Mouse (Mus musculus) embryonic facial prominence, embryonic 14.5 days (tissue): ENCODE measurements around the gene Dst. TPM values are rescaled to one million over a fixed set of nuclear protein-coding genes. Genes with fewer than 3 reads are reported as not detected.
A peak's percentile ranks its signal among the peaks of the same experiment; 100 is the strongest.

Experiments
- ATAC-seq: fragments of 200-750 bp; cut with Nextera tagmentation; 2 replicates; pipeline ENCODE4 v1.8.0; 2017; ENCODE audit warnings: low read depth, moderate number of reproducible peaks, moderate TSS enrichment
- DNase-seq: peaks from one replicate; pipeline ENCODE4 v3.0.0-alpha.2; 2015; ENCODE audit warnings: low spot score
- H3K27ac ChIP-seq: fragments of 300-500 bp; sonication (generic); replicated peaks from 2 replicates; pipeline ENCODE4 v1.5.1; 2014; ENCODE audit warnings: low read depth, mild to moderate bottlenecking, low read length, moderate library complexity
- H3K27me3 ChIP-seq: fragments of 300-500 bp; sonication (generic); replicated peaks from 2 replicates; pipeline ENCODE4 v1.6.1; 2014; ENCODE audit warnings: low read length; ENCODE audit not compliant: control insufficient read depth, insufficient read depth
- H3K36me3 ChIP-seq: fragments of 300-500 bp; sonication (generic); 2 replicates; pipeline ENCODE4 v1.6.1; 2014; ENCODE audit warnings: low read length, mixed read lengths; ENCODE audit not compliant: control insufficient read depth, insufficient read depth
- H3K4me1 ChIP-seq: fragments of 300-500 bp; sonication (generic); 2 replicates; pipeline ENCODE4 v1.6.1; 2014; ENCODE audit warnings: antibody characterized with exemption, low read length; ENCODE audit not compliant: control insufficient read depth, insufficient read depth
- H3K4me2 ChIP-seq: fragments of 300-500 bp; sonication (generic); 2 replicates; pipeline ENCODE4 v1.6.1; 2014; ENCODE audit warnings: low read depth, mild to moderate bottlenecking, low read length, moderate library complexity, mixed read lengths
- H3K4me3 ChIP-seq: fragments of 300-500 bp; sonication (generic); 2 replicates; pipeline ENCODE4 v1.5.1; 2014; ENCODE audit warnings: low read depth, mild to moderate bottlenecking, low read length
- H3K9ac ChIP-seq: fragments of 300-500 bp; sonication (generic); 2 replicates; pipeline ENCODE4 v1.6.1; 2014; ENCODE audit warnings: low read depth, mild to moderate bottlenecking, low read length, moderate library complexity, mixed read lengths
- H3K9me3 ChIP-seq: fragments of 300-500 bp; sonication (generic); 2 replicates; pipeline ENCODE4 v1.6.1; 2016; ENCODE audit warnings: low read length; ENCODE audit not compliant: control insufficient read depth
- WGBS: fragments of 180-500 bp; shearing (Covaris S2); extraction: QIAGEN DNeasy Blood & Tissue Kit; methylation state at CpG from one replicate; pipeline ENCODE4 v1.1.7; 2014; 5-methylcytosine and 5-hydroxymethylcytosine counted together
- polyA plus RNA-seq: library from polyadenylated mRNA; unstranded; fragments of >200 nt; fragmentation: Nextera tagmentation; extraction: Ambion mirVana; gene quantifications from 2 replicates; pipeline ENCODE4 v1.2.1, GENCODE M21; 2014

Gene Dst
- polyA plus RNA-seq, 1 experiment from 2014 or later, result 39.5 TPM

DNA sequence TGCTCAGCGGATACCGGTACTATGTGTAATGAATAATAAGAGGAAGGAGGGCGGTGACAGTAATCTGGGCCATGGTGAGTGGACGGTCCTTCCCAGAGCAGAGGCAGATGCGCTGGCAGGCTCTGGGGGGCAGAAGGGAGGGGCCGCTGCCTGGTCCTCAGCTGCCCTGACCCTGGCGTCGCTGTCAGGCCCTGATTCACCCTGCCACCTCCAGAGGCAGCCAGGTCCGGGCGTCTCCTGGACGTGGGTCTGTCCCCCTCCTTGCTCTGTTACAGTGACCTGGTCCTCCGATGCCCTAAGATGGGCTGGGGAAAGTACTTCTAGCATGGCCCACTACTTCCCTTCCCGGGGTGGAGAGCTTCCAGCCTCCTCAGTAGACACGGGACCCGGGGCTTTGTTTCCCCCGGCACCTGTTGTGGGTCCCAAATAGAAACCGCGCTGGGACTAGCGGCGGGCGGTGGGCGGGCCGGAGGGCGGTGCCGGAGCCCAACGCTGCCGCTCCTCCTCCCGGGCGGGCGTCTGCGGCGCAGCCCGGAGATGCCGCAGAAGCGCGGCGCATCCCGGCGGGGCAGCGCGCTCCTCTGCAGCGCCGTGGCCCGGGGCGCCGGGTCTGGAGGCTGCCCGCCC, 103.1 kb downstream of the Dst start:
- no peak overlapping the region; the same call in 1 of the 2 replicates for H3K27ac ChIP-seq
- DNase-seq (peak; percentile 79), ATAC-seq (peak; percentile 85)
- peak overlapping the region; percentile 79 for H3K9ac ChIP-seq
- H3K36me3 ChIP-seq, result no peaks in the 10 kb centered on the region
- peaks cover 16% of the 10 kb centered on the region for H3K4me1 ChIP-seq
- 3% methylated on average over 19 of the region's 47 CpGs for WGBS
- H3K4me2 ChIP-seq, result peak overlapping the region; percentile 97
- no peaks in the 10 kb centered on the region for H3K9me3 ChIP-seq
- peak overlapping the region; percentile 76 for H3K4me3 ChIP-seq
- H3K27me3 ChIP-seq, result no peaks in the 10 kb centered on the region

DNA sequence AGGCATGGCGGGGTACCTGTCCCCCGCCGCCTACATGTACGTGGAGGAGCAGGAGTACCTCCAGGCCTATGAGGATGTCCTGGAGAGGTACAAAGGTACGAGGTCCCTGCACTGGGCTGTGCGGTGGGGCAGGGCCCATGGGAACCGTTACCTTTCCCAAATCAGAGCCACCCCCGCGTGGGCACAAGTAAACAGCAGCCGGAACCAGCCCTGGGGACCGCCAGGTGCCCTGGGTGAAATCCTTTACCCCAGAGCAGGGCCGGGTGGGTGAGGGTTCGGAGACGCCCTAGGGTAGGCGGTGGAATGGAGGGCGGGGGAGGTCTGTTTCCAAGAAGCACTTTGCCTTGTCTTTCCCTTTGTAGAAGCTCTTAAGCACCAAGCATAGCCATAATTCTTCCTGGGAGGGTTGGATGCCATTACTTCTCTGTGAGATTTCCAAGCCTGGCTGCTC, 103.8 kb downstream of the Dst start:
- WGBS, result 1% methylated on average over 15 of the region's 16 CpGs
- no peak overlapping the region; the same call in 1 of the 2 replicates for H3K27ac ChIP-seq

DNA sequence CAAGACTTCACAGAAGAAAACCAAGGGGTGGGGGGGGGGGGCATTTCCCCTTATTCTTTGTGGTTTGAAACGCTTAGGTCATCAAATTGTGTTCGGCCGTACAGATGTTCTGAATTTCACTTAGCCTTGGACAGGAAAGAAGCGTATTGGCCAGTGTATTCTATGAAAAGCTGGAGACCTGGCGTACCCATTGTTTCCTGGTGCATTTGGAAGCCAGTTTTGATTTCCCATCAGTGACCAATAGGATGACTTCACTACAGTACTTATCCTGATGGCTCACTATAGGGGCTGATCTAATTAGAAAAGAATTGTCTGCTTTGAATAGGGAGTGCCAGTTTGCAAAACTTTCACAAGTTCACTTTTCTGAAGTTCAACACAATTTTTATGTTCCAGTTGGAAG, 105.5 kb downstream of the Dst start:
- Histone ChIP-seq H3K27me3 (no peaks in the 10 kb centered on the region), H3K9me3 (no peaks in the 10 kb centered on the region), H3K4me2 (peak overlapping the region; percentile 18; the same call in 1 of the 2 replicates), H3K27ac (no peak overlapping the region), H3K4me3 (no peak overlapping the region), H3K36me3 (no peaks in the 10 kb centered on the region), H3K4me1 (peaks cover 12% of the 10 kb centered on the region; the same call in 1 of the 2 replicates), H3K9ac (no peak overlapping the region)
- DNase-seq (no peak), ATAC-seq (no peak)
- 51% methylated on average over 5 of the region's 5 CpGs for WGBS

More for the DNA sequence above, 103.8 kb downstream of the Dst start:
- no peaks in the 10 kb centered on the region for H3K9me3 ChIP-seq
- no peak for DNase-seq
- peak; percentile 41; the same call in 1 of the 2 replicates for ATAC-seq
- H3K4me3 ChIP-seq, result peak overlapping the region; percentile 76
- no peaks in the 10 kb centered on the region for H3K27me3 ChIP-seq
- peaks cover 19% of the 10 kb centered on the region for H3K4me1 ChIP-seq
- H3K4me2 ChIP-seq, result peak overlapping the region; percentile 97
- peak overlapping the region; percentile 79 for H3K9ac ChIP-seq
- no peaks in the 10 kb centered on the region for H3K36me3 ChIP-seq

DNA sequence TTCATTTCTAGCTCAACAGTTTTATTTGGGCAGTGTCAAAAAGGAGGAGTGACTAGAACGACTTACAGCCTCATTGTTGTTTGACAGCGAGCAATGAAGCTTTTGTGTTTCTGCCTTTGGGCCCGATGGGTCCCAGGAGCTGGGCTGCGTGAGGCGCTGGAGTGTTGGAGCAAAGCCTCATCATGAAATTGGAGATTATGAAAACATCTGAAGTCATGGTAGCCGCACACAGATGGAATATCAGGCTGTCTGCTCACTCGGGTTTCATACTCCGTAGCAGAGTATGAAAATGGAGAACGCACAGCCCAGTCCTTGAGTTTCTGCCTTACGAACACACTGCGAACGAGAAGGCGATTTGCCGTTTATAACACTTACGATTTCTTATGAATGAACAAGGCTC, 108.8 kb downstream of the Dst start:
- Histone ChIP-seq H3K4me1 (peaks cover 23% of the 10 kb centered on the region), H3K4me2 (peak overlapping the region; percentile 31; the same call in 1 of the 2 replicates), H3K9ac (no peak overlapping the region), H3K4me3 (no peak overlapping the region), H3K36me3 (no peaks in the 10 kb centered on the region), H3K9me3 (no peaks in the 10 kb centered on the region), H3K27ac (no peak overlapping the region; the same call in 1 of the 2 replicates), H3K27me3 (no peaks in the 10 kb centered on the region)
- DNase-seq (peak; percentile 62), ATAC-seq (peak; percentile 48; the same call in 1 of the 2 replicates)
- 56% methylated on average over 15 of the region's 15 CpGs for WGBS

GRCm38 (mm10) chr1:34017323-34017722, 109.3 kb downstream of the Dst start:
- Histone ChIP-seq H3K9ac (no peak overlapping the region), H3K4me3 (no peak overlapping the region), H3K4me2 (no peak overlapping the region), H3K27me3 (no peaks in the 10 kb centered on the region), H3K4me1 (peaks cover 19% of the 10 kb centered on the region), H3K36me3 (no peaks in the 10 kb centered on the region), H3K9me3 (no peaks in the 10 kb centered on the region), H3K27ac (no peak overlapping the region; the same call in 1 of the 2 replicates)
- DNase-seq (no peak), ATAC-seq (no peak)
- WGBS, result 86% methylated on average over 4 of the region's 4 CpGs

DNA sequence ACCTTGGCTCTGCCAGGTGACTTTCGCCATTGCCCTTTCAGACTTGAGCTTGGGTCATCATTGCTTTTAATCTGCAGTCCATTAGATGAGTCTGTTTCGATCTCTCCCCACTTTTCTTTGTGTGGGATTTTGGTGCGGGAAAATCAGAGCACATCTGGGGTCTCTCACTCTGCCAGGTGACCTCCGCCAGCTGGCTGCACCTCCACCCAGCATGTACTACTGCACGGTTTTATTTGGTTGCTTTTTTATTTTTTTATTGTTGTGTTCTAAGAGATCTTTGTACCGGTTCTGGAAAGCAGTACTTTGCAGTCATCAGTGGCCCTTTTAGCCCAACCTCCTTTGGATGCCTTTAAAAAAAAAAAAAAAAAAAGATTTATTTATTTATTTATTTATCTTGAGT, 112.6 kb downstream of the Dst start:
- 62% methylated on average over 6 of the region's 6 CpGs for WGBS
- Histone ChIP-seq H3K4me1 (peaks cover 18% of the 10 kb centered on the region), H3K9me3 (no peaks in the 10 kb centered on the region), H3K27me3 (no peaks in the 10 kb centered on the region), H3K36me3 (no peaks in the 10 kb centered on the region), H3K4me3 (no peak overlapping the region), H3K4me2 (0 out of 2 replicates have a peak overlapping the region, but pooled peaks have one; percentile 15), H3K9ac (no peak overlapping the region), H3K27ac (0 out of 2 replicates have a peak overlapping the region, but pooled peaks have one; percentile 6)
- ATAC-seq (no peak), DNase-seq (no peak)

DNA sequence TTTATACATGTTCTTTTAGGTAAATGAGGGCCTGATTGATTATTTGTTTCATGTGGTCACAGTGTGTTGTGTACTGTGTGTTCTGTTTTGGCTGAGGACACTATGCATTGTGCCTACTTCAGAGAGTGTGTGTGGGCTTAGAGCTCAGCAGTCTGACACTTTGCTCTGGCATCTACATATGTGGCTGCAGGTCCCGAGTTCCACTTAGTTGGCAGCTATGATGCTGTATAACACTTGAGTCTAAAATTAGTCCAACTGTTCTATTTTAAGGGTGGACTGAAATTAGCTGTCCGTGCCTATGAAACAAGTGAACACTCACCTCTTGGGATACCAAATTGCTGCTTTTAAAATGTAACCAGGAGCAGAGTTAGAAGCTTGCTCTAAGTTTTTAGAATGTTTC, 113.5 kb downstream of the Dst start:
- DNase-seq, result no peak
- Histone ChIP-seq H3K9ac (no peak overlapping the region), H3K27me3 (no peaks in the 10 kb centered on the region), H3K9me3 (no peaks in the 10 kb centered on the region), H3K4me3 (no peak overlapping the region), H3K36me3 (no peaks in the 10 kb centered on the region), H3K27ac (no peak overlapping the region), H3K4me2 (no peak overlapping the region), H3K4me1 (peaks cover 16% of the 10 kb centered on the region)
- ATAC-seq, result no peak
- 58% methylated on average over 2 of the region's 2 CpGs for WGBS

GRCm38 (mm10) chr1:34023154-34023553, 115.1 kb downstream of the Dst start:
- Histone ChIP-seq H3K4me1 (peaks cover 15% of the 10 kb centered on the region), H3K27me3 (no peaks in the 10 kb centered on the region), H3K9ac (no peak overlapping the region), H3K4me2 (no peak overlapping the region), H3K9me3 (no peaks in the 10 kb centered on the region), H3K36me3 (no peaks in the 10 kb centered on the region), H3K4me3 (no peak overlapping the region), H3K27ac (no peak overlapping the region)
- DNase-seq (no peak), ATAC-seq (no peak)
- WGBS, result 64% methylated on average over 9 of the region's 9 CpGs

- H3K27ac ChIP-seq, result no peak overlapping the region
- no peaks in the 10 kb centered on the region for H3K9me3 ChIP-seq
- DNase-seq (no peak), ATAC-seq (no peak)
- no peaks in the 10 kb centered on the region for H3K27me3 ChIP-seq
- no peak overlapping the region for H3K4me3 ChIP-seq
- H3K9ac ChIP-seq, result no peak overlapping the region
- peaks cover 4% of the 10 kb centered on the region for H3K4me1 ChIP-seq
- no peak overlapping the region for H3K4me2 ChIP-seq
- no peaks in the 10 kb centered on the region for H3K36me3 ChIP-seq
- WGBS, result 80% methylated on average over 6 of the region's 6 CpGs
Measured at GRCm38 (mm10) chr1:34025879-34026278, 117.9 kb downstream of the Dst start.
